Mouse (Mus musculus): ENCODE data around the gene Tcirg1. TPM values are rescaled to one million over a fixed set of nuclear protein-coding genes. Genes with fewer than 3 reads are reported as not detected.

Gene Tcirg1
- polyA plus RNA-seq, 2 experiments: 15.4 to 47.1 TPM

- no peak overlapping the region for H3K4me2 ChIP-seq (ENCODE audit: low read depth)
- TF ChIP-seq EP300 (IDR thresholded peaks at IDR 0.05; ENCODE audit: low read depth): no peak
- TF ChIP-seq CTCF (IDR thresholded peaks at IDR 0.05; ENCODE audit: low read depth): no peak
- no peak for ATAC-seq (ENCODE audit: insufficient read depth)
- no peaks in the 10 kb centered on the region for H3K9me3 ChIP-seq (ENCODE audit: control insufficient read depth, low read length)
- H3K4me3 ChIP-seq (ENCODE audit: insufficient read depth in 1 of 2, low read depth in 2 of 2, low read length in 2 of 2): no peak overlapping the region
- WGBS (ENCODE audit: insufficient replicate concordance): 75% methylated on average over 2 of the region's 2 CpGs
- no peak for DNase-seq (ENCODE audit: low read depth in 3 of 3, low spot score in 3 of 3)
- no peaks in the 10 kb centered on the region for H3K4me1 ChIP-seq (replicated peaks; ENCODE audit: control insufficient read depth in 2 of 2, insufficient read depth in 2 of 2, low read length in 1 of 2)
- H3K27me3 ChIP-seq (ENCODE audit: control insufficient read depth, insufficient read depth, low read length): no peaks in the 10 kb centered on the region
- H3K36me3 ChIP-seq (replicated peaks; ENCODE audit: control insufficient read depth, insufficient read depth, low read depth): peaks cover 3% of the 10 kb centered on the region
- H3K9ac ChIP-seq (replicated peaks): no peak overlapping the region
- no peak overlapping the region for H3K27ac ChIP-seq
Measured at GRCm38 (mm10) chr19:3894294-3894693, 12.6 kb downstream of the Tcirg1 start.

DNA sequence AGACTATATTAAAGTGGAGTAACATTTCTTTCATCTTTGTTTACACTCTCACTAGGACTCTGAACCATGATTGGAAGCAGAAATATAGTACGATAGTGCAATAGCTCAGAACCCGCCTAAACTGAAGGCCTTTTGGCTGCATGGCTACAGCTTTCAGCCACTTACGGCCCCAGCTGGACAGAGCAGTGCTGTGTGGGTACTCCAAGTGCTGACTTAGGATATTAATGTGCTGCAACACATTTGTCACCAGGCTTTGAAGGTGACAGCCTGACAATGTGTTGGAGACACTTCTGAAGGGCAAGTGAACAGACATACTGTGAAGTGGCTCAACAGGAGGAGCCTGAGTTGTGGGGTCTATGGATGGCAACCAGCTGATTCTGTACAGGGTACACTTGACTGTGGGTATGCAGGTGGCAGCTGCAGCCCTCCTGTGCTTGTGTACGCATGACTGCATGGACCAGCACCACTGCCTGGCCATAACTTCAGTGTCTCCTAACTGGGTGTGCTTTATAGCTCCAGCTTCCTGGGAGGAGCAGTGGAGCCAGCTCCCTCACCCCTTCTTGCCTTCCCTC, 13.3 kb downstream of the Tcirg1 start:
- Histone ChIP-seq H3K36me3 (replicated peaks; ENCODE audit: control insufficient read depth, insufficient read depth, low read depth) (peaks cover 5% of the 10 kb centered on the region), H3K27me3 (ENCODE audit: control insufficient read depth, insufficient read depth, low read length) (no peaks in the 10 kb centered on the region), H3K4me3 (ENCODE audit: insufficient read depth in 1 of 2, low read depth in 2 of 2, low read length in 2 of 2) (no peak overlapping the region), H3K4me2 (ENCODE audit: low read depth) (no peak overlapping the region), H3K9ac (replicated peaks) (no peak overlapping the region), H3K27ac (no peak overlapping the region), H3K4me1 (replicated peaks; ENCODE audit: control insufficient read depth in 2 of 2, insufficient read depth in 2 of 2, low read length in 1 of 2) (no peaks in the 10 kb centered on the region), H3K9me3 (ENCODE audit: control insufficient read depth, low read length) (no peaks in the 10 kb centered on the region)
- no peak for DNase-seq (ENCODE audit: low read depth in 3 of 3, low spot score in 3 of 3)
- no peak for ATAC-seq (ENCODE audit: insufficient read depth)
- TF ChIP-seq CTCF (IDR thresholded peaks at IDR 0.05; ENCODE audit: low read depth) (no peak), EP300 (IDR thresholded peaks at IDR 0.05; ENCODE audit: low read depth) (no peak)
- WGBS (ENCODE audit: insufficient replicate concordance): 79% methylated on average over 4 of the region's 4 CpGs

DNA sequence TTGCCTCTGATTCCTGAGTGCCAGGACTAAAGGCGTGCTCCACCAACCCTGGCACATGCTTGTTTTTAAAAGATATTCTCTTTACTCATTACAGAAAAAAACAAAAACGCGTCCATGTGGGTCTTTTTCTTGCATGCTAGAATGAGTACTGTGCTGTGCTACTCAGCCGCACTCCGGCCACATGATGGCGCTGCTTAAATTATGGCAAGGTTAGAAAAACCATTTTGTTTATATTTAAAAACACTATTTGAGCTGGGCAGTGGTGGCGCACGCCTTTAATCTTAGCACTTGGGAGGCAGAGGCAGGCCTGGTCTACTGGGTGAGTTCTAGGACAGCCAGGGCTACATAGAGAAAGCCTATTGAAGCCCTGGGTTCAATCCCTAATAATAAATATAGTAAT, 16.8 kb downstream of the Tcirg1 start:
- Histone ChIP-seq H3K36me3 (replicated peaks; ENCODE audit: control insufficient read depth, insufficient read depth, low read depth) (peaks cover 5% of the 10 kb centered on the region), H3K9me3 (ENCODE audit: control insufficient read depth, low read length) (no peaks in the 10 kb centered on the region), H3K27me3 (ENCODE audit: control insufficient read depth, insufficient read depth, low read length) (no peaks in the 10 kb centered on the region), H3K9ac (replicated peaks) (no peak overlapping the region), H3K27ac (no peak overlapping the region), H3K4me1 (replicated peaks; ENCODE audit: control insufficient read depth in 2 of 2, insufficient read depth in 2 of 2, low read length in 1 of 2) (no peaks in the 10 kb centered on the region), H3K4me2 (ENCODE audit: low read depth) (no peak overlapping the region), H3K4me3 (ENCODE audit: insufficient read depth in 1 of 2, low read depth in 2 of 2, low read length in 2 of 2) (no peak overlapping the region)
- 67% methylated on average over 8 of the region's 8 CpGs for WGBS (ENCODE audit: insufficient replicate concordance)
- ATAC-seq (ENCODE audit: insufficient read depth) (no peak), DNase-seq (ENCODE audit: low read depth in 3 of 3, low spot score in 3 of 3) (no peak)
- no peak for TF ChIP-seq EP300 (IDR thresholded peaks at IDR 0.05; ENCODE audit: low read depth)
- TF ChIP-seq CTCF (IDR thresholded peaks at IDR 0.05; ENCODE audit: low read depth): peak; percentile 48

DNA sequence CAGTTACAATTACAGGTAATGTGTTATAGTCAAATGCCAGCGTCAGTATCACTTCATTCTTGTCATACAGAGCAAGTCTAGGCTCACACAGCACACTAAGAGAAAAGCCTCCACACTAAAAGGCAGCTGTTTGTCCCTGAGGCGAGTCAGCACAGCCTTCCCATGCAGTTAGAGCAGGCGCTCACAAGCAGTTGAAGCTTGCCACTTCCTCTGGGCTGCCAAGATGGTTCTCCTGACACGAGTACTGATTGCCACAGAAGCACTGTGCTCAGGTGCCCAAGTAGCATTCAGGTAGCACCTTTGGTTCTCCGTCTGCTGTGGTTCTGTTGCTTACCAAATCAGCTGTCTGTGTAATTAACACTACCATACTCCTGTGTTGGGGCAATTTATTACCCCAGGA, 17.8 kb downstream of the Tcirg1 start:
- no peaks in the 10 kb centered on the region for H3K9me3 ChIP-seq (ENCODE audit: control insufficient read depth, low read length)
- H3K4me2 ChIP-seq (ENCODE audit: low read depth): no peak overlapping the region
- H3K27ac ChIP-seq: no peak overlapping the region
- DNase-seq (ENCODE audit: low read depth in 3 of 3, low spot score in 3 of 3): no peak
- no peak overlapping the region for H3K4me3 ChIP-seq (ENCODE audit: insufficient read depth in 1 of 2, low read depth in 2 of 2, low read length in 2 of 2)
- no peaks in the 10 kb centered on the region for H3K27me3 ChIP-seq (ENCODE audit: control insufficient read depth, insufficient read depth, low read length)
- no peak overlapping the region for H3K9ac ChIP-seq (replicated peaks)
- H3K4me1 ChIP-seq (replicated peaks; ENCODE audit: control insufficient read depth in 2 of 2, insufficient read depth in 2 of 2, low read length in 1 of 2): no peaks in the 10 kb centered on the region
- 71% methylated on average over 5 of the region's 5 CpGs for WGBS (ENCODE audit: insufficient replicate concordance)
- H3K36me3 ChIP-seq (replicated peaks; ENCODE audit: control insufficient read depth, insufficient read depth, low read depth): peaks cover 5% of the 10 kb centered on the region
- TF ChIP-seq CTCF (IDR thresholded peaks at IDR 0.05; ENCODE audit: low read depth): no peak
- TF ChIP-seq EP300 (IDR thresholded peaks at IDR 0.05; ENCODE audit: low read depth): no peak
- no peak for ATAC-seq (ENCODE audit: insufficient read depth)

GRCm38 (mm10) chr19:3884325-3884990, 22.5 kb downstream of the Tcirg1 start:
- Histone ChIP-seq H3K9ac (replicated peaks) (no peak overlapping the region), H3K4me1 (replicated peaks; ENCODE audit: control insufficient read depth in 2 of 2, insufficient read depth in 2 of 2, low read length in 1 of 2) (no peaks in the 10 kb centered on the region), H3K27me3 (ENCODE audit: control insufficient read depth, insufficient read depth, low read length) (no peaks in the 10 kb centered on the region), H3K4me2 (ENCODE audit: low read depth) (no peak overlapping the region), H3K27ac (no peak overlapping the region), H3K4me3 (ENCODE audit: insufficient read depth in 1 of 2, low read depth in 2 of 2, low read length in 2 of 2) (no peak overlapping the region), H3K9me3 (ENCODE audit: control insufficient read depth, low read length) (no peaks in the 10 kb centered on the region), H3K36me3 (replicated peaks; ENCODE audit: control insufficient read depth, insufficient read depth, low read depth) (peaks cover 3% of the 10 kb centered on the region)
- DNase-seq (ENCODE audit: low read depth in 3 of 3, low spot score in 3 of 3): no peak
- ATAC-seq (ENCODE audit: insufficient read depth): no peak
- no peak for TF ChIP-seq CTCF (IDR thresholded peaks at IDR 0.05; ENCODE audit: low read depth)
- no peak for TF ChIP-seq EP300 (IDR thresholded peaks at IDR 0.05; ENCODE audit: low read depth)
- 72% methylated on average over 6 of the region's 6 CpGs for WGBS (ENCODE audit: insufficient replicate concordance)

Data from liver, embryonic 14.5 days (tissue).